Mouse (Mus musculus): ENCODE data around the gene Gm10024.
"Not testable (repeated sequence)": the region's sequence is repeated elsewhere in the genome, so short reads cannot be mapped to it uniquely, and the experiment has no call there.

The Gm10024 gene

DNA sequence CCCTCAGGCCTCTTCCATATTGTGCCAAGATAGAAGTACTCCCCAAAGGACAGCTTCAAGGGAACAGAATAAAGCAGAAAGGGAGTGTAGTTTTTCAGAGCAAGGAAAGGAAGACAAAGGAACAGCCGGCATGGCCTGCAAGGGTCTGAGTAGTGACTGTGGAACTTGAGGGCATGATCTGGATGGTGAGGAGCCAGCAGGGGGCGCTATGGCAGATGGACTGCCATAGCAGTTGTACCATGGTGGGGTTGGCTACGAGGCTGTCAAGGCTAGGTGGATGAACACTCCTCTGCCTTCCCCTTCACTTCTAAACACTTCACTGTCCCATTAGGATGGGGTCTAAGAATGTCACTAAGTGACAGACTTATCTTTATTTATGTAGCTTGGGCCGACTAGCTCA is 18.0 kb downstream of the Gm10024 start:
- no peak for DNase-seq (ENCODE audit: low spot score in 2 of 2)

DNA sequence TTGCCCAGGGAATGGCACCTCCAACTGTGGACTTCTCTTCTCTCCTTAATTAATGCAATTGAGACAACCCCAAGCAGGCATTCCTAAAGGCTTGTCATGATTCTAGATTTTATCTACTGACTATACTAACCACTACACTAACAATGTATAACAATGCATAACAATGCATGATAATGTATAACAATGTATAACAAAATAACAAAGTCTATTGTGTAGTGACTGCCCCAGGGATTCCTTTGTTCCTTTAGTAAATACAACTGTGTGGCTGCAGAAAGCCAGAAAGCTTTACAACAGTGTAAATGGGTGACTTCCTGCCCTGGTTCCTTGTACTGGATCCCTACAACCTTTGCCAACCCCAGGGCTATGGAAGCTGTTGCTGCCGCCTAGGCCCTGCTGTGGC is 24.7 kb downstream of the Gm10024 start:
- no peak for DNase-seq (ENCODE audit: low spot score in 2 of 2)

GRCm38 (mm10) chr10:77738929-77739328 is 27.7 kb downstream of the Gm10024 start:
- DNase-seq (ENCODE audit: low spot score in 2 of 2), result no peak

GRCm38 (mm10) chr10:77741924-77742688 is 30.8 kb downstream of the Gm10024 start, which contains the start of gene Gm18596:
Gene Gm18596 (minus strand): TSS chr10:77742638.
- DNase-seq (ENCODE audit: low spot score in 2 of 2), result not testable (repeated sequence)

- DNase-seq (ENCODE audit: low spot score in 2 of 2), result not testable (repeated sequence)
These were observed 39.4 kb downstream of the Gm10024 start for GRCm38 (mm10) chr10:77750686-77751085.

- DNase-seq (ENCODE audit: low spot score in 2 of 2), result not testable (repeated sequence)
These were observed 40.0 kb downstream of the Gm10024 start, which contains the start of gene Gm9736 for GRCm38 (mm10) chr10:77751254-77751653. Gene Gm9736 (minus strand): TSS chr10:77751354.

DNA sequence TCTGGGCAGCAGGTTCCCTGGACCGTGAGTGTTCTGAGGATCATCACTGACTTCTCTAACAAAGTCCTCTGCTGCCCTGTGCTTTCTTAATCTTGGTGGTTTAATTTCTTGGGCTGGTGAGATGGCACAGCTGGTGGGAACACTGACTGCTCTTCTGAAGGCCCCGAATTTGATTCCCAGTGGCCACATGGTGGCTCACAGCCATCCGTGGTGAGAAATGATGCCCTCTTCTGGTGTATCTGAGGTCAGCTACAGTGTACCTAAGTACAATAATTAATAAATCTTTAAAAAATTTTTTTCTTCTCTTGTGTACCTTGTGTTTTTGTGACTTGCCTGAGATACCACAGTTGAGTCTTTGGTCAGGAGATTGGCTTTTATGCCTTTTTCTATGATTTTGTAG is 41.1 kb downstream of the Gm10024 start:
- DNase-seq (ENCODE audit: low spot score in 2 of 2), result not testable (repeated sequence)

DNA sequence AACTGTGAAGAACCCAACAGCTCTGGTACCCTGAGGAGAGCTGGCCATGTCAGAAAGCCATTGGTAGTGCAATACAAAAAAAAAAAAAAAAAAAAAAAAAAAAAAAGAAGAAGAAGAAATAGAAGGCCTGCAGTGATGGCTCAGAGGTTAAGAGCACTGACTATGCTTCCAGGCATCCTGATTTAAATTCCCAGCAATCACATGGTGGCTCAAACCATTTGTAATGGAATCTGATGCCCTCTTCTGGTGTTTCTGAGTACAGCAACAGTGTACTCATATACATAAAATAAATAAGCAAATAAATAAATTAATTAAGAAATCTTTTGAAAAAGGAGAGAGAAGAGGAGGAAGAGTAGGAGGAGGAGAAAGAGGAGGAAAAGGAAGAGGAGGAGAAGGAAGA is 42.2 kb downstream of the Gm10024 start:
- DNase-seq (ENCODE audit: low spot score in 2 of 2), result no peak

DNA sequence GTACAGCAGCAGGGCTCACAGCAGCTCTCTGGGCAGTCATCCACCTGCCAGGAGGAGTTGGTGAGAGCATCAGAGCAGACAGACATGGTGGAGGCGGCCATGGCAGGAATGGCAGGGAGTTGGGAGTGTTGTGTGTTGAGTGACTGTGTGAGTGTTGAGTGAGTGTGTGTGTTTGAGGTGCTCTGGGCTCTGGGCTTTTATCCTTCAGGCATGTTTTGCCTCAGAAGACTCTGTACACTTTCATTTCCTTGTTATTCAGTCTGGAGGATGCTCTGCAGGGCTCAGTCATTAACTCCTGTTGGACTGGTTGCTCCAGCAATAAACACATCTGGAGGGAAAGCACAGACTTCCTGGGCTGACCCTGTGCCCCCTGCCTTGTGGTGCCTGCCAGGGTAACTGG is 48.3 kb downstream of the Gm10024 start, which contains the start of gene Gm3233:
Gene Gm3233, minus strand, starts transcription at position 101 of the 400 bp plus-strand sequence.
- not testable (repeated sequence) for DNase-seq (ENCODE audit: low spot score in 2 of 2)

Measured in heart, adult 9 months (tissue).